Mouse (Mus musculus) intestine, embryonic 15.5 days (tissue): ENCODE data around the gene Disp1. TPM values are rescaled to one million over a fixed set of nuclear protein-coding genes. Genes with fewer than 3 reads are reported as not detected.
A peak's percentile ranks its signal among the peaks of the same experiment; 100 is the strongest.

ENCODE experiments used
- ATAC-seq: fragments of 200-750 bp; cut with Nextera tagmentation; 2 replicates; pipeline ENCODE4 v1.8.0; 2017; ENCODE audit warnings: moderate TSS enrichment, moderate library complexity
- H3K27ac ChIP-seq: fragments of 300-500 bp; sonication (generic); 2 replicates; pipeline ENCODE4 v1.5.1; 2015; ENCODE audit warnings: mild to moderate bottlenecking, inconsistent platforms
- H3K27me3 ChIP-seq: fragments of 300-500 bp; sonication (generic); replicated peaks from 2 replicates; pipeline ENCODE4 v1.6.1; 2015; ENCODE audit warnings: inconsistent platforms
- H3K36me3 ChIP-seq: fragments of 300-500 bp; sonication (generic); 2 replicates; pipeline ENCODE4 v1.6.1; 2015; ENCODE audit warnings: inconsistent platforms
- H3K4me1 ChIP-seq: fragments of 300-500 bp; sonication (generic); replicated peaks from 2 replicates; pipeline ENCODE4 v1.6.1; 2015; ENCODE audit warnings: inconsistent platforms
- H3K4me2 ChIP-seq: fragments of 300-500 bp; sonication (generic); replicated peaks from 2 replicates; pipeline ENCODE4 v1.6.1; 2015; ENCODE audit warnings: mild to moderate bottlenecking, inconsistent platforms
- H3K4me3 ChIP-seq: fragments of 300-500 bp; sonication (generic); replicated peaks from 2 replicates; pipeline ENCODE4 v1.5.1; 2015; ENCODE audit warnings: inconsistent platforms
- H3K9ac ChIP-seq: fragments of 300-500 bp; sonication (generic); 2 replicates; pipeline ENCODE4 v1.6.1; 2015; ENCODE audit warnings: inconsistent platforms
- H3K9me3 ChIP-seq: fragments of 300-500 bp; sonication (generic); 2 replicates; pipeline ENCODE4 v1.6.1; 2016; ENCODE audit warnings: inconsistent platforms
- WGBS: fragments of 180-500 bp; shearing (Covaris S2); methylation state at CpG from one replicate; pipeline ENCODE4 v1.1.7; 2015; 5-methylcytosine and 5-hydroxymethylcytosine counted together
- polyA plus RNA-seq: library from polyadenylated mRNA; unstranded; fragments of >200 nt; fragmentation: Nextera tagmentation; extraction: Ambion mirVana; gene quantifications from 2 replicates; pipeline ENCODE4 v1.2.1, GENCODE M21; 2015

Gene Disp1
- polyA plus RNA-seq, 1 experiment from 2014 or later, result 9.5 TPM

- ATAC-seq, result no peak
- H3K4me1 ChIP-seq, result peaks cover 16% of the 10 kb centered on the region
- peak overlapping the region; percentile 27; the same call in 1 of the 2 replicates for H3K27ac ChIP-seq
- no peak overlapping the region for H3K9ac ChIP-seq
- H3K4me3 ChIP-seq, result no peak overlapping the region
- no peaks in the 10 kb centered on the region for H3K36me3 ChIP-seq
- no peaks in the 10 kb centered on the region for H3K9me3 ChIP-seq
- H3K4me2 ChIP-seq, result no peak overlapping the region
- 76% methylated on average over 7 of the region's 7 CpGs for WGBS
- no peaks in the 10 kb centered on the region for H3K27me3 ChIP-seq
Observed at GRCm38 (mm10) chr1:183115076-183115475, 106.2 kb downstream of the Disp1 start.

- no peak overlapping the region for H3K9ac ChIP-seq
- ATAC-seq, result no peak
- no peaks in the 10 kb centered on the region for H3K27me3 ChIP-seq
- WGBS, result 69% methylated on average over 6 of the region's 6 CpGs
- no peaks in the 10 kb centered on the region for H3K36me3 ChIP-seq
- H3K4me1 ChIP-seq, result peaks cover 16% of the 10 kb centered on the region
- peak overlapping the region; percentile 59 for H3K27ac ChIP-seq
- H3K9me3 ChIP-seq, result no peaks in the 10 kb centered on the region
- H3K4me2 ChIP-seq, result no peak overlapping the region
- no peak overlapping the region for H3K4me3 ChIP-seq
Observed at GRCm38 (mm10) chr1:183114554-183114953, 106.8 kb downstream of the Disp1 start.

GRCm38 (mm10) chr1:183113546-183113945, 107.8 kb downstream of the Disp1 start:
- no peak overlapping the region for H3K4me2 ChIP-seq
- H3K4me1 ChIP-seq, result peaks cover 16% of the 10 kb centered on the region
- H3K27ac ChIP-seq, result peak overlapping the region; percentile 59

GRCm38 (mm10) chr1:183107476-183107875, 113.8 kb downstream of the Disp1 start:
- H3K4me2 ChIP-seq, result no peak overlapping the region
- no peak for ATAC-seq

More at GRCm38 (mm10) chr1:183113546-183113945, 107.8 kb downstream of the Disp1 start:
- H3K36me3 ChIP-seq, result no peaks in the 10 kb centered on the region
- H3K9ac ChIP-seq, result no peak overlapping the region
- no peaks in the 10 kb centered on the region for H3K27me3 ChIP-seq
- 37% methylated on average over 9 of the region's 9 CpGs for WGBS
- no peak overlapping the region for H3K4me3 ChIP-seq
- ATAC-seq, result peak; percentile 76
- H3K9me3 ChIP-seq, result no peaks in the 10 kb centered on the region

GRCm38 (mm10) chr1:183104696-183105095, 116.6 kb downstream of the Disp1 start:
- WGBS, result 87% methylated on average over 5 of the region's 5 CpGs
- ATAC-seq, result no peak

More at GRCm38 (mm10) chr1:183107476-183107875, 113.8 kb downstream of the Disp1 start:
- Histone ChIP-seq H3K4me3 (no peak overlapping the region), H3K36me3 (no peaks in the 10 kb centered on the region), H3K27ac (no peak overlapping the region), H3K9ac (no peak overlapping the region), H3K4me1 (no peaks in the 10 kb centered on the region), H3K9me3 (no peaks in the 10 kb centered on the region), H3K27me3 (no peaks in the 10 kb centered on the region)
- WGBS, result 88% methylated on average over 2 of the region's 2 CpGs

GRCm38 (mm10) chr1:183102775-183103174, 118.5 kb downstream of the Disp1 start:
- no peaks in the 10 kb centered on the region; the same call in 1 of the 2 replicates for H3K36me3 ChIP-seq
- H3K4me2 ChIP-seq, result no peak overlapping the region
- H3K4me3 ChIP-seq, result no peak overlapping the region
- H3K9ac ChIP-seq, result no peak overlapping the region
- H3K4me1 ChIP-seq, result no peaks in the 10 kb centered on the region
- H3K9me3 ChIP-seq, result no peaks in the 10 kb centered on the region
- no peak overlapping the region for H3K27ac ChIP-seq
- 69% methylated on average over 3 of the region's 3 CpGs for WGBS
- no peaks in the 10 kb centered on the region for H3K27me3 ChIP-seq
- ATAC-seq, result no peak

More at GRCm38 (mm10) chr1:183104696-183105095, 116.6 kb downstream of the Disp1 start:
- H3K4me1 ChIP-seq, result no peaks in the 10 kb centered on the region
- no peak overlapping the region for H3K9ac ChIP-seq
- no peak overlapping the region for H3K4me2 ChIP-seq
- no peak overlapping the region for H3K4me3 ChIP-seq
- H3K36me3 ChIP-seq, result no peaks in the 10 kb centered on the region
- H3K27ac ChIP-seq, result no peak overlapping the region
- no peaks in the 10 kb centered on the region for H3K27me3 ChIP-seq
- no peaks in the 10 kb centered on the region for H3K9me3 ChIP-seq

- WGBS, result 71% methylated on average over 8 of the region's 8 CpGs
Observed at GRCm38 (mm10) chr1:183102153-183102552, 119.2 kb downstream of the Disp1 start.

GRCm38 (mm10) chr1:183101371-183101770, 120.0 kb downstream of the Disp1 start:
- 76% methylated on average over 3 of the region's 3 CpGs for WGBS
- no peaks in the 10 kb centered on the region for H3K27me3 ChIP-seq

More at GRCm38 (mm10) chr1:183102153-183102552, 119.2 kb downstream of the Disp1 start:
- Histone ChIP-seq H3K4me3 (no peak overlapping the region), H3K27me3 (no peaks in the 10 kb centered on the region), H3K4me1 (no peaks in the 10 kb centered on the region), H3K36me3 (peaks cover 4% of the 10 kb centered on the region), H3K9ac (no peak overlapping the region), H3K27ac (no peak overlapping the region), H3K4me2 (no peak overlapping the region), H3K9me3 (no peaks in the 10 kb centered on the region)
- no peak for ATAC-seq

GRCm38 (mm10) chr1:183100245-183100644, 121.1 kb downstream of the Disp1 start:
- no peak overlapping the region for H3K27ac ChIP-seq
- ATAC-seq, result peak; percentile 61
- H3K27me3 ChIP-seq, result no peaks in the 10 kb centered on the region
- H3K4me2 ChIP-seq, result no peak overlapping the region
- H3K36me3 ChIP-seq, result peaks cover 4% of the 10 kb centered on the region
- no peaks in the 10 kb centered on the region for H3K9me3 ChIP-seq
- no peak overlapping the region for H3K9ac ChIP-seq
- H3K4me3 ChIP-seq, result no peak overlapping the region
- H3K4me1 ChIP-seq, result no peaks in the 10 kb centered on the region
- 71% methylated on average over 5 of the region's 5 CpGs for WGBS

More at GRCm38 (mm10) chr1:183101371-183101770, 120.0 kb downstream of the Disp1 start:
- H3K4me3 ChIP-seq, result no peak overlapping the region
- no peak for ATAC-seq
- no peaks in the 10 kb centered on the region for H3K4me1 ChIP-seq
- no peak overlapping the region for H3K27ac ChIP-seq
- no peak overlapping the region for H3K4me2 ChIP-seq
- no peak overlapping the region for H3K9ac ChIP-seq
- H3K36me3 ChIP-seq, result peaks cover 4% of the 10 kb centered on the region
- no peaks in the 10 kb centered on the region for H3K9me3 ChIP-seq

- Histone ChIP-seq H3K4me2 (no peak overlapping the region), H3K27me3 (no peaks in the 10 kb centered on the region), H3K27ac (no peak overlapping the region), H3K4me1 (no peaks in the 10 kb centered on the region), H3K9me3 (no peaks in the 10 kb centered on the region), H3K36me3 (peaks cover 6% of the 10 kb centered on the region), H3K9ac (no peak overlapping the region), H3K4me3 (no peak overlapping the region)
- WGBS, result 94% methylated on average over 12 of the region's 12 CpGs
- no peak for ATAC-seq
Observed at GRCm38 (mm10) chr1:183099686-183100085, 121.6 kb downstream of the Disp1 start.

GRCm38 (mm10) chr1:183097606-183098005, 123.7 kb downstream of the Disp1 start:
- no peaks in the 10 kb centered on the region for H3K9me3 ChIP-seq
- WGBS, result 92% methylated on average over 10 of the region's 10 CpGs

GRCm38 (mm10) chr1:183095454-183096088, 125.8 kb downstream of the Disp1 start:
- 78% methylated on average over 8 of the region's 8 CpGs for WGBS
- no peak for ATAC-seq

More at GRCm38 (mm10) chr1:183097606-183098005, 123.7 kb downstream of the Disp1 start:
- Histone ChIP-seq H3K4me1 (no peaks in the 10 kb centered on the region), H3K4me2 (no peak overlapping the region), H3K4me3 (no peak overlapping the region), H3K27ac (no peak overlapping the region), H3K9ac (no peak overlapping the region), H3K27me3 (no peaks in the 10 kb centered on the region), H3K36me3 (peaks cover 6% of the 10 kb centered on the region)
- ATAC-seq, result no peak

GRCm38 (mm10) chr1:183092296-183092695, 129.0 kb downstream of the Disp1 start:
- Histone ChIP-seq H3K9me3 (no peaks in the 10 kb centered on the region), H3K4me1 (no peaks in the 10 kb centered on the region), H3K27ac (no peak overlapping the region), H3K4me3 (no peak overlapping the region), H3K36me3 (peaks cover 24% of the 10 kb centered on the region), H3K9ac (no peak overlapping the region), H3K4me2 (no peak overlapping the region), H3K27me3 (no peaks in the 10 kb centered on the region)
- 79% methylated on average over 4 of the region's 4 CpGs for WGBS
- ATAC-seq, result no peak

More at GRCm38 (mm10) chr1:183095454-183096088, 125.8 kb downstream of the Disp1 start:
- Histone ChIP-seq H3K4me3 (no peak overlapping the region), H3K27me3 (no peaks in the 10 kb centered on the region), H3K9ac (no peak overlapping the region), H3K9me3 (no peaks in the 10 kb centered on the region), H3K4me1 (no peaks in the 10 kb centered on the region), H3K4me2 (no peak overlapping the region), H3K36me3 (peaks cover 6% of the 10 kb centered on the region), H3K27ac (no peak overlapping the region)
